Mouse (Mus musculus) spleen, adult 2 months (tissue): ENCODE data around the gene Ghrhr.

Experiments used
- CTCF ChIP-seq: fragments of 200-500 bp; IDR thresholded peaks from 2 replicates; pipeline ENCODE4 v1.5.1; 2011; ENCODE audit warnings: mild to moderate bottlenecking, inconsistent platforms; ENCODE audit not compliant: insufficient read depth, insufficient read length, insufficient replicate concordance; ENCODE audit errors: extremely low read depth
- POLR2A ChIP-seq: fragments of 200-500 bp; IDR thresholded peaks from 2 replicates; pipeline ENCODE4 v1.6.1; 2011; ENCODE audit warnings: low read depth, low read length, inconsistent platforms

DNA sequence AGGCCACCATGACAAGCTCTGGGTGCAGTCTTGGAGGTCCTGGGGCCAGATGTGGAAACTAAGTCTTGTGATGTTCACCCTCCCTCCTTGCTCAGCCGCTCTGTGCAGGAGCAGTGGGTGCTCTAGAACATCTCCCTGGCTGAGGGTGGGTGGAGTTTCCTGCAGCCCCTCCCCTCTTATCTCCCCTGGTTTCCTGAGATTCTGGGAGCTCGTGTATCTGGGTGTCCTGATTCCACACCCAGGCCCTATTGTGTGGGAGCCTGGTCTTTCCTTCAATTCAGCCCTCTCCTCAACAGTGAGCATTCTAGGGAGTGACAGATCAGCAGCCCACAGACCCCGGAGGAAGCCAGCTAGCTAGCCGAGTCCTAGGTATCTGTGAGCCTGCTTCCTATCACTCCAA is 49.8 kb upstream of the Ghrhr start:
- TF ChIP-seq CTCF (no peak), POLR2A (no peak)
